Mouse (Mus musculus) myocyte (in vitro differentiated cells): ENCODE results near the gene Olfml1.

Experiments used
- CEBPB ChIP-seq: IDR thresholded peaks from 2 replicates; pipeline ENCODE4 v1.6.1; 2011; ENCODE audit warnings: mild to moderate bottlenecking, moderate library complexity; ENCODE audit not compliant: poor library complexity, insufficient read depth, severe bottlenecking
- E2F4 ChIP-seq: IDR thresholded peaks from one replicate; pipeline ENCODE4 v1.6.1; 2011; ENCODE audit warnings: mild to moderate bottlenecking, control low read depth, moderate library complexity; ENCODE audit not compliant: insufficient read depth
- MAX ChIP-seq: IDR thresholded peaks from one replicate; pipeline ENCODE4 v1.6.1; 2011; ENCODE audit warnings: low read depth, mild to moderate bottlenecking, control low read depth
- MYOD1 ChIP-seq, 3 experiments: IDR thresholded peaks; one replicate each; pipeline ENCODE4 v1.6.1; 2011; ENCODE audit warnings: control low read depth in 2 of 3, low read depth in 2 of 3, mild to moderate bottlenecking in 2 of 3, moderate library complexity in 1 of 3; ENCODE audit not compliant: insufficient read length in 2 of 3, control insufficient read depth in 1 of 3
- MYOG ChIP-seq, 3 experiments: IDR thresholded peaks; one replicate each; pipeline ENCODE4 v1.6.1; 2011; ENCODE audit warnings: control low read depth in 2 of 3, low read depth in 2 of 3, mild to moderate bottlenecking in 2 of 3; ENCODE audit not compliant: insufficient read length in 2 of 3, control insufficient read depth in 1 of 3, insufficient read depth in 1 of 3
- POLR2A ChIP-seq: IDR thresholded peaks from one replicate; pipeline ENCODE4 v1.6.1; 2011; ENCODE audit warnings: low read depth, mild to moderate bottlenecking, control low read depth, moderate library complexity; ENCODE audit not compliant: insufficient read length
- POLR2AphosphoS2 ChIP-seq: IDR thresholded peaks from one replicate; pipeline ENCODE4 v1.6.1; 2011; ENCODE audit warnings: low read depth, control low read depth; ENCODE audit not compliant: insufficient read length
- REST ChIP-seq: IDR thresholded peaks from one replicate; pipeline ENCODE4 v1.6.1; 2011; ENCODE audit warnings: mild to moderate bottlenecking, control low read depth, moderate library complexity; ENCODE audit not compliant: insufficient read depth, insufficient read length
- SRF ChIP-seq: IDR thresholded peaks from one replicate; pipeline ENCODE4 v1.6.1; 2011; ENCODE audit warnings: low read depth; ENCODE audit not compliant: control insufficient read depth, insufficient read length
- TCF12 ChIP-seq: IDR thresholded peaks from one replicate; pipeline ENCODE4 v1.6.1; 2011; ENCODE audit warnings: mild to moderate bottlenecking, control low read depth; ENCODE audit not compliant: poor library complexity, insufficient read depth, severe bottlenecking
- TCF3 ChIP-seq: IDR thresholded peaks from one replicate; pipeline ENCODE4 v1.6.1; 2011; ENCODE audit warnings: low read depth, control low read depth; ENCODE audit not compliant: insufficient read length
- USF1 ChIP-seq: IDR thresholded peaks from one replicate; pipeline ENCODE4 v1.6.1; 2011; ENCODE audit warnings: low read depth, mild to moderate bottlenecking, control low read depth, moderate library complexity

DNA sequence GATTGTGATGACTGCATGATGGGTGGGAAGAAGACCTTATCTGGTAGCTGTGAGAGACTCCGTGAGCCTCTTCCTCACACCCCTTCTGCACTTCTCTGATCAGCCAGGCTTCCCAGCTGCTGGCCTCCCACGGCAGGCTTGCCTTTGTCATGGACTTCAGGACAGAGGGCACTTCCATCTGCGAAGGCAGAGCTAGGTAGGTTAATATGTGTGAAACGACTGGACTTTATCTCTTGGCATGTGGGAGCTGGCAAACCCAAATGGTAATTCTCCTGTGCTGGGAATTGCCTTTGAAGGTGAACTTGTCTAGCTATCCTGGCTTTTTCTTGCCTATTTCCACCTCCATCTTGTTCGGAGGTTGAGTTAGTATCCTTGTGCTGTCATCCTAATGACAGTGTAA, 33.4 kb downstream of the Olfml1 start:
- TF ChIP-seq POLR2A (no peak), POLR2AphosphoS2 (no peak), E2F4 (no peak), MYOD1 (IDR thresholded peaks at IDR 0.05; ENCODE audit: control insufficient read depth in 1 of 3, insufficient read length in 2 of 3, low read depth in 2 of 3) (no peak), TCF12 (no peak), MAX (no peak), SRF (no peak), USF1 (no peak), REST (no peak), TCF3 (no peak), CEBPB (no peak), MYOG (IDR thresholded peaks at IDR 0.05; ENCODE audit: control insufficient read depth in 1 of 3, insufficient read depth in 1 of 3, insufficient read length in 2 of 3, low read depth in 2 of 3) (no peak)
